Mouse (Mus musculus) layer of hippocampus, adult 9-10 months (tissue): ENCODE measurements around the gene Gm5678.
"Not testable (repeated sequence)": the region's sequence is repeated elsewhere in the genome, so short reads cannot be mapped to it uniquely, and the experiment has no call there.

Experiments
- DNase-seq: peaks from one replicate; pipeline ENCODE4 v3.0.0; 2022; ENCODE audit warnings: low spot score

Gm5678 gene

GRCm38 (mm10) chr16:93607669-93608101 lies 20.2 kb upstream of the Gm5678 start:
- DNase-seq, result peak; percentile 58

GRCm38 (mm10) chr16:93608731-93609130 lies 19.2 kb upstream of the Gm5678 start:
- no peak for DNase-seq

GRCm38 (mm10) chr16:93609796-93610195 lies 18.1 kb upstream of the Gm5678 start:
- DNase-seq, result no peak

GRCm38 (mm10) chr16:93610961-93611360 lies 16.9 kb upstream of the Gm5678 start:
- no peak for DNase-seq

- DNase-seq, result no peak
Observed at GRCm38 (mm10) chr16:93615118-93615870, 12.6 kb upstream of the Gm5678 start.

- DNase-seq, result not testable (repeated sequence)
Observed at GRCm38 (mm10) chr16:93623759-93624158, 4.1 kb upstream of the Gm5678 start.

GRCm38 (mm10) chr16:93624671-93625070 lies 3.2 kb upstream of the Gm5678 start:
- DNase-seq, result no peak

- DNase-seq, result no peak
Observed at GRCm38 (mm10) chr16:93626745-93627144, 1.2 kb upstream of the Gm5678 start.

GRCm38 (mm10) chr16:93644006-93644405 lies 16.1 kb downstream of the Gm5678 start:
- no peak for DNase-seq

- no peak for DNase-seq
Observed at GRCm38 (mm10) chr16:93648441-93649183, 20.7 kb downstream of the Gm5678 start.

GRCm38 (mm10) chr16:93667976-93668375 lies 40.1 kb downstream of the Gm5678 start:
- no peak for DNase-seq

GRCm38 (mm10) chr16:93669521-93669920 lies 41.6 kb downstream of the Gm5678 start:
- no peak for DNase-seq

- not testable (repeated sequence) for DNase-seq
Observed at GRCm38 (mm10) chr16:93670466-93670865, 42.6 kb downstream of the Gm5678 start.

GRCm38 (mm10) chr16:93671064-93671463 lies 43.2 kb downstream of the Gm5678 start:
- no peak for DNase-seq

- DNase-seq, result no peak
Observed at GRCm38 (mm10) chr16:93676376-93676775, 48.5 kb downstream of the Gm5678 start.

GRCm38 (mm10) chr16:93678206-93678605 lies 50.3 kb downstream of the Gm5678 start:
- DNase-seq, result no peak

- DNase-seq, result no peak
Observed at GRCm38 (mm10) chr16:93679165-93679564, 51.3 kb downstream of the Gm5678 start.
